Mouse (Mus musculus) erythroid progenitor cell, adult 5-6 weeks (primary cell): ENCODE measurements around the gene Hmcn2. TPM values are rescaled to one million over a fixed set of nuclear protein-coding genes. Genes with fewer than 3 reads are reported as not detected.

ENCODE experiments used
- ATAC-seq: replicated peaks from 2 replicates; pipeline ENCODE4 v1.8.0; 2016; ENCODE audit warnings: moderate number of reproducible peaks, mild to moderate bottlenecking, moderate TSS enrichment, inconsistent platforms; ENCODE audit not compliant: poor library complexity, low FRiP score, severe bottlenecking
- total RNA-seq, 2 experiments: library from RNA; stranded (forward) in 1 of 2; stranded (reverse) in 1 of 2; fragments of 150-400 nt in 1 of 2; fragments of 186-747, 209-891 nt in 1 of 2; gene quantifications; 2 replicates each; pipeline versions ENCODE4 v1.2.3 to v1.2.4; 2015 to 2017; ENCODE audit warnings: low replicate concordance in 2 of 2

Gene Hmcn2
- total RNA-seq, 2 experiments from 2014 or later: not detected

DNA sequence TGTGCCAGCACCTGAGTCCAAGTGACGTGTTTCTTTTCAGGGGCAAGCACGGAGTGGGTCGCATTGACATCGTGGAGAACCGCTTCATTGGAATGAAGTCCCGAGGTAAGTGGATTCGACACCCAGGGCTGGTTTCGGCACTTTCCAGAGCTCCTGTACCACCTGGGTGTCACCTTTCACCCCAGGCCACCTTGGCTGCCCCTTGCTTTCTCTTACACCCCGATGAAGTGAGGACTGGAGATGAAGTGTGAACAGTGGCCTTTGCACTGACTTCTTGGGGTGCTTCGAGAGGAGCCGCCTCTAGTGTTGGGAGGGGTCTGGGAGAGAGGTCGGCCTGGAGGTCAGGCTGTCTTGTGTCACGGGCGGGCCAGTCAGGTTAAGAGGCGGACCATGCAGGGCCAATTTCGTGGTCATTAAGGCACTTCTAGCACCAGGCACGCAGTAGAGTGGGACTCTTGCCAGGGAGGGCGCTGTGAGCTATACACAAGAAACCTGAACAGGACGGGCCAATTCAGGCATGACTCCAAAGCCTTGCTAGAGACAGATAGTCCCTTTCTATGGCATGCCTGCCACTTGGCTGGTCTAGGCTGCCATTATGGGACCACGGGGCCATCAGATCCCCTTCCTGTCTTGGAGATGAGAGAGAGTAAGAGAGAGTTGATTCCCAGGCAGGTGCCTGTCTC, 187.4 kb downstream of the Hmcn2 start:
- no peak for ATAC-seq

- ATAC-seq: no peak
These were observed 188.7 kb downstream of the Hmcn2 start for GRCm38 (mm10) chr2:31502616-31503522.

DNA sequence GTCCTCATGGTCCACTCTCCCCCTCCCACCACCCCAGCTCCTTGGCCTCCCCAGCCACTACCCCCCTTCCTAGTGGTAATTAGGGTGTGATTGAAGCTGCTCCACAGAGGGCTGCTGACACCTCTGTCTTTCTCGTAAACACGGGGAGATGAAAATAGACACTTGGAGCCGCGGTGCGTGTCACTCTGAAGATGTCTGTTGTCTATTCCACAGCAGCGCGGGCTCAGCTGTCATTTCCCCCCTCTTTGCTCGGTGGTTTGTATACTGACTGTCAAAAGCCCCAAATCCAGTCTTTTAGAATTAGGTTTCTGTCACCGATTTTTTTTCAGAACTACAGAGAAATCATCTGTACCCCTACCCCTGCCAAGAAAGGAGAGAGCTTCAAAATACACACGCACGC, 191.3 kb downstream of the Hmcn2 start:
- no peak for ATAC-seq

GRCm38 (mm10) chr2:31508851-31509250, 194.6 kb downstream of the Hmcn2 start:
- ATAC-seq: no peak

Other genes starting within 250 kb of the Hmcn2 start
- gene Fnbp1, start 172.4 kb upstream of the Hmcn2 start, total RNA-seq (2015; ENCODE audit: low replicate concordance): 3.8 and 19.1 TPM in 2 replicates
- 5.8 and 9.1 TPM in 2 replicates for gene Fnbp1, start 172.4 kb upstream of the Hmcn2 start, total RNA-seq (2017; ENCODE audit: low replicate concordance)
- gene Gpr107, start 162.1 kb upstream of the Hmcn2 start, total RNA-seq (2015; ENCODE audit: low replicate concordance): 15.1 and 24.7 TPM in 2 replicates
- gene Gpr107, start 162.1 kb upstream of the Hmcn2 start, total RNA-seq (2017; ENCODE audit: low replicate concordance): 6.4 and 8.9 TPM in 2 replicates
- gene Ncs1, start 68.6 kb upstream of the Hmcn2 start, total RNA-seq (2015; ENCODE audit: low replicate concordance): not detected in 2 replicates
- gene Ncs1, start 68.6 kb upstream of the Hmcn2 start, total RNA-seq (2017; ENCODE audit: low replicate concordance): 0.39 TPM in 1 of 2 replicates, not detected in the other
- 5.0 and 15.1 TPM in 2 replicates for gene Ass1, start 155.8 kb downstream of the Hmcn2 start, total RNA-seq (2015; ENCODE audit: low replicate concordance)
- gene Ass1, start 155.8 kb downstream of the Hmcn2 start, total RNA-seq (2017; ENCODE audit: low replicate concordance): 3.9 and 6.1 TPM in 2 replicates